Mouse (Mus musculus): ENCODE data around the gene Pigu. TPM values are rescaled to one million over a fixed set of nuclear protein-coding genes. Genes with fewer than 3 reads are reported as not detected.

Gene Pigu
- polyA plus RNA-seq (2015; fragmentation: Nextera tagmentation; extraction: Ambion mirVana): 57.1 and 60.1 TPM in 2 replicates

DNA sequence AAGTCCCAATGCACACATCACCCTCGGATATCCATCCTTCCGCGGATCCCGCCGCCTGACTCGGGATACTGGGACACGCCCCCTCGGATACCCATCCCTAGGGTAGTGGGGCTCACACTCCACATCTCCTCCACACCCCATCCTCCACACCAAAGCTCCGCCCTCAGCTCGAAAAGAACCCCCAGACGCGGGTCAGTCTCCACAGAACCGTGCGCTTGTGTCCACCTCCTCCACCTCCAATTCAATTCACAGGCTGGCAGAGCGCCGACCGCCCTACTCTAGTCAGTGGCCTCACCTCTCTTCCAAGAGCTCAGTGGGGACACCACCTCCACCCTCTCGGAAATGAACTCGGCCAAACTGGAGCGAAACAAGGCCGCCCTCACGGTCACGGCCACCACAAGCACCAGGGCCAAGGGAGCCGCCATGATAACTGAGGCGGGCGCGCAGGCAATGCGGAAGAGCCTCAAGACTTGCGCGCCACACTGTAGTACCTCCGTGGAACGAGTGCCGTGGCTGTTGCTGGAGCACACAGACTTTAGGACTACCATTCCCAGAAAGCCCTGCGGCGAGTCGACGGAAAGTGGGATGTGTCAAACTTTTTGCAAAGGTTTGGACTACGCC, at the start of gene Pigu:
TSS of gene Pigu (minus strand) at position 460 of the 621 bp plus-strand sequence.
- under 1% methylated on average over 38 of the region's 38 CpGs for WGBS
- Histone ChIP-seq H3K27me3 (replicated peaks) (no peaks in the 10 kb centered on the region), H3K9me3 (no peaks in the 10 kb centered on the region), H3K9ac (peak within 1 kb of the TSS; percentile 61), H3K36me3 (no peaks in the 10 kb centered on the region), H3K4me1 (replicated peaks) (peaks cover 8% of the 10 kb centered on the region), H3K4me3 (replicated peaks) (peak within 1 kb of the TSS; percentile 67), H3K27ac (peak within 1 kb of the TSS; percentile 74), H3K4me2 (replicated peaks) (peak within 1 kb of the TSS; percentile 81)
- ATAC-seq: peak; percentile 99

DNA sequence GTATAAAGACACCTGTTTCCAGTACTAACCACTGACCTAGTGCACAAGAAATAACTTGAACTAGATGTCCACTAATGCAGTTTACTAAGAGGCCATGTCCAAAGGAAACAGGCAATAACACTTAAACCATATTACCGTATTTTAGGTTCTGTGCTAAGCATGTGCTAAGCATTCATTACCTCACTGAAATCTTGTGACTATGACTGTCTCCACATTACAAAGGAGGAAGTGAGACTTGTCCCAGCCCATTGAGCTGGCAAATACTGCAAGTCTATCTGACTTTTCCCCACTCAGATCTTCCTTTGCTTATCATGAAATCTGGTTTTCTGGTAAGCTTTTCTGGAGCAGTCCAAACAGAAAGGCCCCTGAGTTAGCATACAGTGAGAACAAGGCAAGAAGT, 47.4 kb upstream of the Pigu start:
- Histone ChIP-seq H3K9me3 (no peaks in the 10 kb centered on the region), H3K4me2 (replicated peaks) (no peak overlapping the region), H3K36me3 (peaks cover 31% of the 10 kb centered on the region), H3K4me1 (replicated peaks) (no peaks in the 10 kb centered on the region), H3K4me3 (replicated peaks) (no peak overlapping the region), H3K9ac (no peak overlapping the region), H3K27me3 (replicated peaks) (no peaks in the 10 kb centered on the region), H3K27ac (no peak overlapping the region)
- no peak for ATAC-seq
- 86% methylated on average over 1 of the region's 1 CpGs for WGBS

DNA sequence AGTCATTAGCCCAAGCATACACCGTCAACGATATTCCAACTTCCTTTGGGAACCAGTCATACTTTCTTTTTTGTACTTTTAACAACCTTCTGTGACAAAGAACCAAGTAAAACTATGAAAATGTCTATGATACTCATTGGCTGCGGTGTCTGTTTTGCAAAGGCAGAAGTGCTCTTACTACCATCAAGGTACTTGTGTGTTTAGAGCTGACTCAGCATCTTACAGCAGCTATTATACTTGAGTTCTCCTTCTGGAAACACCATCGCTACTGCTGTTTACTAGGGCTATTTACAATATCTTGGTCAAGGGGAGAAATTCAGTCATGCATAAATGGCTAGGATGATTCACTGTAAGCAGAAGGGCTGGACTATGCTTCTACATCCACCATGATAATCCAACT, 44.7 kb upstream of the Pigu start:
- no peak for ATAC-seq
- no peaks in the 10 kb centered on the region for H3K4me1 ChIP-seq (replicated peaks)
- no peak overlapping the region for H3K9ac ChIP-seq
- WGBS: 96% methylated on average over 4 of the region's 4 CpGs
- no peak overlapping the region for H3K27ac ChIP-seq
- H3K4me2 ChIP-seq (replicated peaks): no peak overlapping the region
- H3K27me3 ChIP-seq (replicated peaks): no peaks in the 10 kb centered on the region
- H3K36me3 ChIP-seq: peaks cover 25% of the 10 kb centered on the region
- H3K4me3 ChIP-seq (replicated peaks): no peak overlapping the region
- no peaks in the 10 kb centered on the region for H3K9me3 ChIP-seq

DNA sequence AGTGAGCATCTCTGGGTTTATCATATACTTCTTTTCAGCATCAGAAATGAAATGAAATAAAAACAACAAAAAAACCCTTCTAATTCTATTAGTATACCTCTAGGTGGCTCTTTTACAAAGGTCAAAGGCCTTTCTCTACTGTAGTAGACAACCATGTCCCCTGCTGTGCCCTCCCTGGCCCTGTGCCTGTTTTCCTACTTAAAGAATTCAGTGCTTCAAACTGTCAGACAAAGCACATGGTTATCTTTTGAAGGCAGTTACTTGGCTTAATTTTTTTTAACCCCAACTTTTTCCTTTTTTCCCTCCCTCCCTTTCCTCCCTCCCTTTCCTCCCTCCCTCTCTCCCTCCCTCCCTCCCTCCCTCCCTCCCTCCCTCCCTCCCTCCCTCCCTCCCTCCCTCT, 43.0 kb upstream of the Pigu start:
- Histone ChIP-seq H3K27ac (no peak overlapping the region), H3K36me3 (peaks cover 17% of the 10 kb centered on the region), H3K4me3 (replicated peaks) (no peak overlapping the region), H3K9ac (no peak overlapping the region), H3K4me1 (replicated peaks) (no peaks in the 10 kb centered on the region), H3K9me3 (no peaks in the 10 kb centered on the region), H3K27me3 (replicated peaks) (no peaks in the 10 kb centered on the region), H3K4me2 (replicated peaks) (no peak overlapping the region)
- ATAC-seq: no peak

DNA sequence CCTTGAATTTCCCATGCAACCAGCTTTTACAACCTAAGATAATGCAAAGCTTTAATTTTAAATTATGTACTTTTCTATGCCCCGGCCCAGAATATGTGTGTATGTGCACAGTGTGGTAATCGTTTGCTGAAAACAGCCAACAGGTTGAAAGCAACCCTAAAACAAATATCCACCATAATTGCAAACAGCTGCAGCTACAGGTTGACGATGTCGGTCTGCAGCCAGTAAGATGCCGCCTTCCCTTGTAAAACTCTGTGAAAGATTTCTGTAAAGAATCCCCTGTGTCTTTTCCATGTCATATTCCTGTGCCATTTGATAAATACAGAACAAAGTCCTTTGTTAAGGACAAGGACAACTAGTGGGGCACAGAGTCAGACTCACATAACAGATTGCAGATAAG, 37.4 kb upstream of the Pigu start:
- Histone ChIP-seq H3K4me1 (replicated peaks) (no peaks in the 10 kb centered on the region), H3K27me3 (replicated peaks) (no peaks in the 10 kb centered on the region), H3K27ac (no peak overlapping the region), H3K9me3 (no peaks in the 10 kb centered on the region), H3K9ac (no peak overlapping the region), H3K36me3 (peaks cover 9% of the 10 kb centered on the region), H3K4me2 (replicated peaks) (no peak overlapping the region), H3K4me3 (replicated peaks) (no peak overlapping the region)
- ATAC-seq: no peak
- 77% methylated on average over 5 of the region's 5 CpGs for WGBS

DNA sequence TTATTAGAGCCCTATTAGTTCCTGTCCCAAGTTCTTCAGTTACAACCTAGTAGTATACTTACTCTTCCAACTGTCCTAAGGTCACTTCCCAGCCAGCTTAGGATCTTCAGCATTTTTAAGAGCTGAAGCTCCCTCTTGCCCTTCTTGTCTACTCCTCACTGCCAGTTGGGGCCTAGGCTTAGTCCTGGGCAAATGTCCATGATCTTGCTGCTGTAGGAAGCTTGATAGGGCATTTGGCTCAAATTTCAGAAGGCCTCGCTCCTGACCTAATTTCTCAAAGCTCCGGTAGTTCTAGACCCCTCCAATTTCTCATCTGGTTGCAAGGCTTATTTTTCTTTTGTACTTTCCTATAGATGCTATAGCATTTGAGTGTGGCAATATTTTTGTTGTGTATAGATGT, 31.3 kb upstream of the Pigu start:
- Histone ChIP-seq H3K4me3 (replicated peaks) (no peak overlapping the region), H3K9me3 (no peaks in the 10 kb centered on the region), H3K36me3 (peaks cover 3% of the 10 kb centered on the region; the same call in 1 of the 2 replicates), H3K27ac (no peak overlapping the region), H3K27me3 (replicated peaks) (no peaks in the 10 kb centered on the region), H3K4me2 (replicated peaks) (no peak overlapping the region), H3K9ac (no peak overlapping the region), H3K4me1 (replicated peaks) (0 out of 2 replicates have a peak, but pooled peaks cover 6% of the 10 kb centered on the region)
- WGBS: 94% methylated on average over 2 of the region's 2 CpGs
- ATAC-seq: no peak

DNA sequence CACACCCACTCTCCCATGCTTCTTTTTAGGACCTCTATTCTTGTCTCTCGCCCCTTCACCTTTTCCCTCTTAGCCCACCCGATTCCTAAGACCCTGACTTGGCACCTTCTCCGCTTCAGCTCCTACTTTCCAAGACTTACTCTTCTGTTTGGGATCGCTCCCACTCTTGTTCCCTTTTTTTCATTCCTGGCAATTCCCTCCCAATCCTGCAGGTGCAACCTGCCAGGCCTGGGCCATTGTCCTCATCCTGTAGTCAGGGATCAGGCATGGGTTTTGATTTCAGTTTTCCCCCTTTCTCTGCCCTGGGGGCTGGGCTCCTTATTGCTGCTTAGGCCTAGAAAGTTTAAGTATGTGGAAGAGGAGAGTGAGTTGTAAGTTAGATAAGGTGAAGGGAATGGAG, 29.8 kb upstream of the Pigu start:
- ATAC-seq: no peak
- Histone ChIP-seq H3K9me3 (no peaks in the 10 kb centered on the region), H3K9ac (no peak overlapping the region), H3K4me3 (replicated peaks) (no peak overlapping the region), H3K4me2 (replicated peaks) (no peak overlapping the region), H3K27ac (no peak overlapping the region), H3K36me3 (peaks cover 3% of the 10 kb centered on the region; the same call in 1 of the 2 replicates), H3K4me1 (replicated peaks) (peaks cover 12% of the 10 kb centered on the region; the same call in 1 of the 2 replicates), H3K27me3 (replicated peaks) (no peaks in the 10 kb centered on the region)
- 75% methylated on average over 4 of the region's 4 CpGs for WGBS

DNA sequence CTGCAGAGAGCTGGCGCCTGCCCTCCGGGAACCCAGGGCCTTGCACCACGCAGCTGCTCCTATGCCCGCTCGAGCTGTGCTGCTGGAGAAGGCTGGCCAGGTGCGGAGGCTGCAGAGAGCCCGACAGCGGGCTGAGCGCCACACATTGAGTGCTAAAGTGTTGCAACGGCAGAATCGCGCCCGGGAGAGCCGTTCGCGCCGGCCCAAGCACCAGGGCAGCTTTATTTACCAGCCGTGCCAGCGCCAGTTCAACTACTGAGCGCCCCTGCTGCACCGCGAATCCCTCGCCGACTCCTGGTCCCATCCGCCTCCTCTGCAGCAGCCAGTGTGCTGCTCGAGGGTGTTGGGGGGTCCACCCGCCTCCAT, 29.3 kb upstream of the Pigu start:
- Histone ChIP-seq H3K4me3 (replicated peaks) (no peak overlapping the region), H3K9ac (no peak overlapping the region), H3K9me3 (no peaks in the 10 kb centered on the region), H3K4me2 (replicated peaks) (no peak overlapping the region), H3K27ac (no peak overlapping the region), H3K4me1 (replicated peaks) (peaks cover 12% of the 10 kb centered on the region; the same call in 1 of the 2 replicates), H3K36me3 (peaks cover 3% of the 10 kb centered on the region; the same call in 1 of the 2 replicates), H3K27me3 (replicated peaks) (no peaks in the 10 kb centered on the region)
- no peak for ATAC-seq
- WGBS: 28% methylated on average over 27 of the region's 27 CpGs

DNA sequence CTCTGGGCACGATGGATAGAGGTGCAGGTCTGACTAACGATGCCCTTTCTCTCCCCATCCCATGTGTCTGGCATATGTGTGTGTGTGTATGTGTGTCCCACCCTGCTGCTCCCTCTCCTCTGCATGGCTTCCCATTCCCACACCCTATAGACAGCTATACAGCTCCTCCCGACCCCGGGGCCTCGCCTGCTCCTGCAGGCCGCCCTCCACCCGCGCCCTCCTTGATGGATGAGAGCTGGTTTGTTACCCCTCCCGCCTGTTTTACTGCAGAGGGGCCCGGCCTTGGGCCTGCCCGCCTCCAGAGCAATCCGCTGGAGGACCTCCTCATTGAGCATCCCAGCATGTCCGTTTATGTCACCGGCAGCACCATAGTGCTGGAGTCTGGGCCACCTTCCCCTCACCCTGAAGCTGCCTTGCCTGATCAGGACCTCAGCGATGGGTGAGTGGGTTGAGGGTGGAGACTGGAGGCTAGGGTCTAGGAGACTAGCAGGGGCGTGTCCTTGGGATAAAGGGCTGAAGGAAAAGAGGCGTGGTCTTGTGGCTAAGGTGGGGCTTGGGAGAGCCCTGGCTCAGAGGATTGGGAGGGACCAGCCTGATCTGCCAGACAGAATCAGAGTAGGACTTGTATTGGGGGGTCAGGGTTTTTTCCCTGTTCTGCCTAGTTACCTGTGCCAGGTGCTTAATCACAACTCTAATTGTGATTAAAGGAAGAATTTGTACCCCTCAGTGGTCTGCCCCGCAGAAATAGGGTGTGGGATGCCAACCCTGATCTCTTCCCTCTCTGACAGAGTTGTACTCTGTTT, 28.7 kb upstream of the Pigu start:
- H3K36me3 ChIP-seq: peaks cover 3% of the 10 kb centered on the region; the same call in 1 of the 2 replicates
- H3K9ac ChIP-seq: no peak overlapping the region
- peaks cover 15% of the 10 kb centered on the region; the same call in 1 of the 2 replicates for H3K4me1 ChIP-seq (replicated peaks)
- H3K9me3 ChIP-seq: no peaks in the 10 kb centered on the region
- no peak for ATAC-seq
- no peak overlapping the region for H3K4me3 ChIP-seq (replicated peaks)
- WGBS: 47% methylated on average over 18 of the region's 18 CpGs
- no peak overlapping the region for H3K27ac ChIP-seq
- H3K27me3 ChIP-seq (replicated peaks): no peaks in the 10 kb centered on the region
- H3K4me2 ChIP-seq (replicated peaks): no peak overlapping the region

DNA sequence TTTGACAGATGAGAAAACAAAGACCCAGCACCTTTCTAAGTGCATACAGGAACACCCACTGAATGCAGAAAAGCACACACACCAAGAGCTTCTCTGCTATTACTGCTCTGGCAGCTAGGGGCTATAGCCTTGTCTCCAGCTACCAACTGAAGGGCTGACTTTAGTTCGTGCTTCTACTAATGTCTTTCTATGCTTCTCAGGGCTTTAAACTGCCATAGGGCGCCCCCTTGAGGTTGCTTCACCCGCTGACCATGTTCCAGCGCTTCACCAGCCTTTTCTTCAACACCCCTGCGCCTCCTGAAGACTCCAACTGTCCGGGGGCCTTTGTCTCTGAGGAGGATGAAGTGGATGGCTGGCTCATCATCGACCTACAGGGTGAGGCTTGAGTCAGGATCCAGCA, 27.9 kb upstream of the Pigu start:
- no peaks in the 10 kb centered on the region for H3K9me3 ChIP-seq
- no peaks in the 10 kb centered on the region; the same call in 1 of the 2 replicates for H3K27me3 ChIP-seq (replicated peaks)
- no peak overlapping the region for H3K4me2 ChIP-seq (replicated peaks)
- no peak overlapping the region for H3K27ac ChIP-seq
- H3K36me3 ChIP-seq: peaks cover 3% of the 10 kb centered on the region; the same call in 1 of the 2 replicates
- peaks cover 16% of the 10 kb centered on the region; the same call in 1 of the 2 replicates for H3K4me1 ChIP-seq (replicated peaks)
- ATAC-seq: no peak
- no peak overlapping the region for H3K9ac ChIP-seq
- H3K4me3 ChIP-seq (replicated peaks): no peak overlapping the region
- 27% methylated on average over 7 of the region's 7 CpGs for WGBS

DNA sequence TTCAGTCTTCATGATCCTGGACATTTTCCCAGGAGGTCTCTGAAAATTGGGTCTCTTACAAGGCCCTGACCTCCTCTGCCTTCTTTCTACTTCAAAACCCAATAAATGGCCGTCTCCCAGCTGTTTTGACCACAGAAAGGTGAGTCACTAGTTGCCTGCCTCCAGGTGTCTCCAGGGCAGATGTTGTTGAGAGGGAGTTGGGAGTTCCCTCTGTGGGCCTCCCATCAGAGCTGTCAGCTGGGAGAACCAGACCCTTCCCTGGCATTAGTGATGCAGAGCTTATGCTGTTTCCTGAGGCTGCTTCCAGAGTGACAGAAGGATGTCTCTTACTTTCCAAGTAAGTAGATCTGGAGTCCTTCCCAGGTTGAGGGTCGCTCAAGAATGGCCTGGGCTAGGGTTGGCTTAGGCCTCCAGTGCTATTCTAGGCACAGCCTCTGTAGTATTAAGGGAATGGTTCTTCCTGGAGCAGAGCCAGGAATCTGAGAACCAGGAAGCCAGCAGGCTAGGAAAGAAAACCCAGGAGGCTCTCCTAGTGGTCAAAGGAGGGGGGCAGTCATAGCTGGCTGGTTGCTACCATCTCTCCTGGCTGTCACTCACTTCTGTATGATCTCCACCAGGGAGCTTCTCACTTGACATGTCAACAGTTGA, 25.7 kb upstream of the Pigu start:
- H3K4me1 ChIP-seq (replicated peaks): peaks cover 16% of the 10 kb centered on the region; the same call in 1 of the 2 replicates
- peaks cover 5% of the 10 kb centered on the region; the same call in 1 of the 2 replicates for H3K27me3 ChIP-seq (replicated peaks)
- H3K9me3 ChIP-seq: no peaks in the 10 kb centered on the region
- no peak overlapping the region for H3K9ac ChIP-seq
- H3K4me3 ChIP-seq (replicated peaks): no peak overlapping the region
- ATAC-seq: no peak
- H3K4me2 ChIP-seq (replicated peaks): peak overlapping the region; percentile 89
- WGBS: 87% methylated on average over 2 of the region's 2 CpGs
- H3K27ac ChIP-seq: no peak overlapping the region
- no peaks in the 10 kb centered on the region; the same call in 1 of the 2 replicates for H3K36me3 ChIP-seq

DNA sequence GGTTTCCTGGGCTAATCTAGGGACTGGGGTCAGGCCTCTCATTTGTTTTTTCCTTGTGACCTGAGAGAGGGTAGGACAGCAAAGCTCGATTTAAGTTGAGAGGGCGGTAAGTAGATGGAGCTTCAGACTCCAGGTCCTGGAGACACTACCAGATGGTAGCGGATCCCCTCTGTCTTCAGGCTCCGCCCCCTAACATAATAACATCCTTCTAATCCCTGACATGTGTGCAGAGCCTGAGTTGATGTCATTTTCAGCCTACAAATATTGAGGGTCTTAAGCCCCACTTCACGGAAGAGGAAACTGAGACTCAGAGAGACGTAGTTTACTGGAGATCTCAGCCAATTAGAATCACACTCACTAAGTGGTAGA, 25.1 kb upstream of the Pigu start:
- Histone ChIP-seq H3K36me3 (no peaks in the 10 kb centered on the region), H3K9ac (peak overlapping the region; percentile 79), H3K27ac (peak overlapping the region; percentile 96), H3K4me1 (replicated peaks) (peaks cover 16% of the 10 kb centered on the region; the same call in 1 of the 2 replicates), H3K9me3 (no peaks in the 10 kb centered on the region), H3K27me3 (replicated peaks) (peaks cover 5% of the 10 kb centered on the region; the same call in 1 of the 2 replicates), H3K4me3 (replicated peaks) (peak overlapping the region; percentile 96), H3K4me2 (replicated peaks) (peak overlapping the region; percentile 89)
- 23% methylated on average over 6 of the region's 6 CpGs for WGBS
- peak; percentile 24 for ATAC-seq

Data from intestine, embryonic 15.5 days (tissue).